Comparison of ENCODE assay signal across 9 mouse cellular contexts in the genomic region with DNA sequence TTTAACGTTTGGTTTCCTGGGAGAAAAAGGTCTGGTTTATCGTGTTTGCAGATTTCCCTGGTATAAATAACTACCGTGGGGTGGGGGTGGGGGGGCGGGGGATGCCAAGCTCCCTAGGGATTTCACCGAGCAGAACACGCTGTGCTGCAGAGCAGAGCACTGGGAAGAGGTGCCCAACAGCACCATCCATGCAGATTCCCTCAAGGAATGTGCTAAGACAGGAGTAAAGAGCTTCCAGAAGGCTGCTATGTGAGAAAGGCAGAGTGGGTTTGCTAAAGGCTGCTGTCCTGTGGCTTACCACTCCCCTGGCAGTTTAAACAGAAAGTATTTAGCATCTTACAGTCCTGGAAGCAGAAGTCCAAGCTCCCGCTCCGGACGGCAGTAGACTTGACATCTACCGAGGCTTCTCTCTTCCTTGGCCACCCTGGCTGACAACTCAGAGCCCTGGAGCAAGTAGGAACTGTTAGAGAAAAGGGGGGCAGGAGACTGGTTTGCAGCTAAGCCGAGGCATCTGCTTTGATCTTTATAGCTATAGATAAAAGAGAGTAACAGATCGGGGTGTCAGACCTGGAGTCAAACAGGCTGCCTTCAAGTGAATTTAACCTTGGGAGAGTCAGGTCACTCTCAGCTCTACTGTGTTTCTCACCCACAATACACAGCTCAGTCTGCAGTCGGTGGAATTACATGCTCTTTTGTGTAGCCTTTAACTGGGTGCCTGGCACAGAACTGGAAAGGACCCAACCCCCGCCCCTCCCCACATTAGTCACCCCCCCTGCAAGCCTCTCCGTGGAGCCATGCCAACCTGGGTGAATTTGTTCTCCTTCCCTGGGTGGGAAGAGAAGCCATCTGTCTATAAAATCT.
DNase-seq lines count a peak whose midpoint lies in the region; ATAC-seq and TF ChIP-seq lines count a peak whose summit lies in the region.
"Had no signal": no experiment of that assay in that cellular context is flagged by ENCODE, and none has a peak within 500 bp of the region (broad histone marks: within the 10 kb centered on the region; RNA-seq: fewer than 3 reads in every experiment).

No protein-coding gene starts in this region.

- no peaks in the 10 kb centered on the region for H3K9me3 ChIP-seq in lung, embryonic 14.5 days (ENCODE audit: low read depth, low read length)
- H3K9me3 ChIP-seq in hindbrain, embryonic 16.5 days (ENCODE audit: control insufficient read depth, low read length): no peaks in the 10 kb centered on the region
- H3K9me3 ChIP-seq in limb, embryonic 13.5 days: no peaks in the 10 kb centered on the region
- no peaks in the 10 kb centered on the region for H3K9me3 ChIP-seq in stomach, postnatal 0 days (ENCODE audit: control insufficient read depth, low read length)

- peaks cover 9% of the 10 kb centered on the region for H3K4me1 ChIP-seq in lung, embryonic 14.5 days (ENCODE audit: insufficient read depth)
- H3K4me1 ChIP-seq in lung, adult 2 months (ENCODE audit: control insufficient read depth, insufficient read depth, low read length): no peaks in the 10 kb centered on the region
- peaks cover 7% of the 10 kb centered on the region for H3K4me1 ChIP-seq in hindbrain, embryonic 16.5 days (ENCODE audit: control insufficient read depth, insufficient read depth, low read depth, low read length)
- peaks cover 44% of the 10 kb centered on the region for H3K4me1 ChIP-seq in limb, embryonic 13.5 days
- no peaks in the 10 kb centered on the region for H3K4me1 ChIP-seq in stomach, postnatal 0 days (replicated peaks; ENCODE audit: control insufficient read depth, insufficient read depth)
- H3K4me1 ChIP-seq: megakaryocyte, embryonic 14.5 days had no signal

- no peak for TF ChIP-seq POLR2A in lung, adult 2 months (IDR thresholded peaks at IDR 0.05; ENCODE audit: borderline replicate concordance, extremely low read depth, low read depth, low read length)

- no peak overlapping the region for H3K4me3 ChIP-seq in lung, embryonic 14.5 days (ENCODE audit: low read depth, low read length)
- no peak overlapping the region for H3K4me3 ChIP-seq in lung, adult 2 months (replicated peaks; ENCODE audit: extremely low read depth, low read depth, low read length)
- H3K4me3 ChIP-seq in hindbrain, embryonic 16.5 days (ENCODE audit: low read length): no peak overlapping the region
- H3K4me3 ChIP-seq in limb, embryonic 13.5 days: no peak overlapping the region
- no peak overlapping the region for H3K4me3 ChIP-seq in stomach, postnatal 0 days (ENCODE audit: low read depth, low read length)
- H3K4me3 ChIP-seq: megakaryocyte, embryonic 14.5 days had no signal

- H3K27ac ChIP-seq in lung, embryonic 14.5 days (ENCODE audit: low read depth): no peak overlapping the region
- H3K27ac ChIP-seq in hindbrain, embryonic 16.5 days (ENCODE audit: low read depth, low read length): peak overlapping the region; percentile 30; the same call in 1 of the 2 replicates
- H3K27ac ChIP-seq in limb, embryonic 13.5 days: peak overlapping the region; percentile 48
- H3K27ac ChIP-seq in stomach, postnatal 0 days (replicated peaks): 0 out of 2 replicates have a peak overlapping the region, but pooled peaks have one; percentile 24

- peak; percentile 22 for DNase-seq in lung, embryonic 14.5 days
- DNase-seq in lung, adult 2 months: no peak
- DNase-seq in cerebellum, adult 9-11 months: peak; percentile 58
- DNase-seq in stomach, postnatal 0 days (ENCODE audit: low spot score): peak; percentile 48
- DNase-seq in c-Kit-positive CD71-positive TER-119-positive erythroid progenitor cells, embryonic 14.5 days (ENCODE audit: low spot score): no peak
- DNase-seq in thymus, adult 18-20 months: no peak

- no peak for TF ChIP-seq EP300 in stomach, postnatal 0 days (optimal IDR thresholded peaks at IDR 0.05)

- H3K27me3 ChIP-seq in lung, embryonic 14.5 days (ENCODE audit: insufficient read depth, low read length): no peaks in the 10 kb centered on the region
- H3K27me3 ChIP-seq in hindbrain, embryonic 16.5 days (replicated peaks; ENCODE audit: control insufficient read depth, insufficient read depth, low read length): no peaks in the 10 kb centered on the region
- H3K27me3 ChIP-seq in limb, embryonic 13.5 days: no peaks in the 10 kb centered on the region
- no peaks in the 10 kb centered on the region for H3K27me3 ChIP-seq in stomach, postnatal 0 days (ENCODE audit: control insufficient read depth, insufficient read depth, low read length)

- WGBS in lung, embryonic 14.5 days: 18% methylated on average over 15 of the region's 15 CpGs
- WGBS in lung, adult 2 months: 36% methylated on average over 15 of the region's 15 CpGs
- 30% methylated on average over 15 of the region's 15 CpGs for WGBS in hindbrain, embryonic 16.5 days
- WGBS in limb, embryonic 13.5 days: 16% methylated on average over 15 of the region's 15 CpGs
- WGBS in stomach, postnatal 0 days: 18% methylated on average over 15 of the region's 15 CpGs

- ATAC-seq in lung, embryonic 14.5 days (ENCODE audit: insufficient read depth): 0 out of 2 replicates have a peak, but pooled peaks have one; percentile 30
- ATAC-seq in hindbrain, embryonic 16.5 days: peak; percentile 71
- ATAC-seq in limb, embryonic 13.5 days (ENCODE audit: low FRiP score, low read depth): peak; percentile 34; the same call in 1 of the 2 replicates
- no peak for ATAC-seq in stomach, postnatal 0 days (ENCODE audit: low FRiP score, low TSS enrichment)

- H3K9ac ChIP-seq in lung, embryonic 14.5 days: no peak overlapping the region
- peak overlapping the region; percentile 1 for H3K9ac ChIP-seq in hindbrain, embryonic 16.5 days (ENCODE audit: low read depth, low read length)
- H3K9ac ChIP-seq in limb, embryonic 13.5 days: 0 out of 2 replicates have a peak overlapping the region, but pooled peaks have one; percentile 19
- peak overlapping the region; percentile 27; the same call in 1 of the 2 replicates for H3K9ac ChIP-seq in stomach, postnatal 0 days (ENCODE audit: low read length)

- no peak overlapping the region for H3K4me2 ChIP-seq in lung, embryonic 14.5 days
- H3K4me2 ChIP-seq in hindbrain, embryonic 16.5 days (ENCODE audit: low read length): peak overlapping the region; percentile 31; the same call in 1 of the 2 replicates
- peak overlapping the region; percentile 45 for H3K4me2 ChIP-seq in limb, embryonic 13.5 days (replicated peaks)
- peak overlapping the region; percentile 23; the same call in 1 of the 2 replicates for H3K4me2 ChIP-seq in stomach, postnatal 0 days (replicated peaks; ENCODE audit: low read depth)

- no peak for TF ChIP-seq CTCF in lung, embryonic 14.5 days (IDR thresholded peaks at IDR 0.05; ENCODE audit: low read depth)
- no peak for TF ChIP-seq CTCF in lung, adult 2 months (IDR thresholded peaks at IDR 0.05; ENCODE audit: insufficient read depth, low read length)
- no peak for TF ChIP-seq CTCF in stomach, postnatal 0 days (IDR thresholded peaks at IDR 0.05; ENCODE audit: low read depth)

- no peaks in the 10 kb centered on the region for H3K36me3 ChIP-seq in lung, embryonic 14.5 days (ENCODE audit: insufficient read depth)
- no peaks in the 10 kb centered on the region for H3K36me3 ChIP-seq in hindbrain, embryonic 16.5 days (ENCODE audit: control insufficient read depth, insufficient read depth, low read length)
- H3K36me3 ChIP-seq in limb, embryonic 13.5 days: no peaks in the 10 kb centered on the region
- no peaks in the 10 kb centered on the region for H3K36me3 ChIP-seq in stomach, postnatal 0 days (ENCODE audit: control insufficient read depth, insufficient read depth, low read length)

Comparison
In these comparisons a context has a peak if more than half of its experiments do, and no peak if none do; other contexts are left out.
1. DNase-seq: peak in lung, embryonic 14.5 days (single experiment), cerebellum, adult 9-11 months (single experiment) and stomach, postnatal 0 days (single experiment); none in lung, adult 2 months (single experiment), c-Kit-positive CD71-positive TER-119-positive erythroid progenitor cells, embryonic 14.5 days (single experiment) and thymus, adult 18-20 months (0 of 2).